Comparison of ENCODE assay signal across 8 mouse cellular contexts in the genomic region with DNA sequence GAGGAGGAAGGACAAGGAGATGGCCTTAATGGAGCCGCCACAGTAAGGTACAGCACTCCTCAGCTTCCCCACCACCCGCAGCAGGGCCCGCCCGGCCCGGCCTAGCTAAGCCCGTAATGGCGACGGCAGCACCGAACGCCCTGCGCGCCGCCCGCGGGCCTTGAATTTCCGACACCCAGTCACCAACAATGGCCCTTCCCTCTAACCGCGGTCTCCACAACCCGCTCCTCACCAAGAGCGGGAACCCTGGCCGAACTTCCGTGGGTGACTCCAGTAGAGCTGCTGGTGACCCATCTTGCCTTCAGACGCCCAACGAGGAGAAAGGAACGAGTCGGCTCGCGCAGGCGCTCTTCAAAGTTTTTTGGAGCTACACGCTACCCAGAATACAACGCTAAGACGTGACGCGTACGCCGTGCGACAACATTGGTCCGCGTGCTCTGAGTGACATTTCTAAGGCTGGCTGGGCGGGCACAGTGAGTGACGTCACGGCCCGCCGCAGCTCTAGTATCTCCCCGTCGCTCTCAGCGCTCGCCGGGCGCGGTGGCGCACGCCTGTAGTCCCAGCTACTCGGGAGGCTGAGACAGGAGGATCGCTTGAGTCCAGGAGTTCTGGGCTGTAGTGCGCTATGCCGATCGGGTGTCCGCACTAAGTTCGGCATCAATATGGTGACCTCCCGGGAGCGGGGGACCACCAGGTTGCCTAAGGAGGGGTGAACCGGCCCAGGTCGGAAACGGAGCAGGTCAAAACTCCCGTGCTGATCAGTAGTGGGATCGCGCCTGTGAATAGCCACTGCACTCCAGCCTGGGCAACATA. TPM values are rescaled to one million over a fixed set of nuclear protein-coding genes. Genes with fewer than 3 reads are reported as not detected.
DNase-seq lines count a peak whose midpoint lies in the region; ATAC-seq and TF ChIP-seq lines count a peak whose summit lies in the region.
"Not testable (repeated sequence)": the region's sequence is repeated elsewhere in the genome, so short reads cannot be mapped to it uniquely, and the experiment has no call there.

A gene (minus strand): TSS at position 422 of the 813 bp plus-strand sequence.

- H3K4me1 ChIP-seq in ES-Bruce4 (ENCODE audit: control insufficient read depth, insufficient read depth, low read length); forebrain, embryonic 13.5 days; neural tube, embryonic 14.5 days (ENCODE audit: control insufficient read depth, insufficient read depth, low read length): not testable (repeated sequence)
- H3K4me1 ChIP-seq in liver, postnatal 0 days (ENCODE audit: insufficient read depth) = peaks cover 15% of the 10 kb centered on the region

- H3K4me3 ChIP-seq in ES-Bruce4 (ENCODE audit: low read depth, low read length) = peak within 1 kb of the TSS; percentile 99
- H3K4me3 ChIP-seq in forebrain, embryonic 13.5 days = peak within 1 kb of the TSS; percentile 73
- peak within 1 kb of the TSS; percentile 83 for H3K4me3 ChIP-seq in liver, postnatal 0 days (ENCODE audit: low read depth, low read length)
- H3K4me3 ChIP-seq in neural tube, embryonic 14.5 days (ENCODE audit: low read depth, low read length) = peak within 1 kb of the TSS; percentile 65

- peak within 1 kb of the TSS; percentile 97 for H3K9ac ChIP-seq in ES-Bruce4 (ENCODE audit: low read depth, poor library complexity, severe bottlenecking)
- H3K9ac ChIP-seq in forebrain, embryonic 13.5 days = peak within 1 kb of the TSS; percentile 93
- H3K9ac ChIP-seq in liver, postnatal 0 days (replicated peaks) = peak within 1 kb of the TSS; percentile 93
- H3K9ac ChIP-seq in neural tube, embryonic 14.5 days (replicated peaks; ENCODE audit: low read depth, low read length) = peak within 1 kb of the TSS; percentile 83

- ATAC-seq in cerebellum, adult (ENCODE audit: insufficient number of reproducible peaks, low FRiP score, low TSS enrichment) = peak; percentile 98
- peak; percentile 99 for ATAC-seq in forebrain, embryonic 13.5 days
- peak; percentile 97 for ATAC-seq in liver, postnatal 0 days
- ATAC-seq in neural tube, embryonic 14.5 days (ENCODE audit: low read depth) = peak; percentile 99

- WGBS in forebrain, embryonic 13.5 days = under 1% methylated on average over 61 of the region's 68 CpGs
- WGBS in large intestine, adult 2 months = under 1% methylated on average over 59 of the region's 68 CpGs
- under 1% methylated on average over 57 of the region's 68 CpGs for WGBS in liver, postnatal 0 days (ENCODE audit: insufficient replicate concordance)
- WGBS in neural tube, embryonic 14.5 days = under 1% methylated on average over 57 of the region's 68 CpGs

- not testable (repeated sequence) for TF ChIP-seq POLR2A in ES-Bruce4 (IDR thresholded peaks at IDR 0.05; ENCODE audit: insufficient read depth, low read length)

- not testable (repeated sequence) for H3K27me3 ChIP-seq in ES-Bruce4 (ENCODE audit: control insufficient read depth, insufficient read depth, low read length, poor library complexity, severe bottlenecking); forebrain, embryonic 13.5 days; liver, postnatal 0 days (ENCODE audit: insufficient read depth, low read length); neural tube, embryonic 14.5 days (ENCODE audit: control insufficient read depth, insufficient read depth, low read length)

- TF ChIP-seq CTCF in ES-Bruce4 (IDR thresholded peaks at IDR 0.05; ENCODE audit: low read depth, low read length); liver, postnatal 0 days (IDR thresholded peaks at IDR 0.05; ENCODE audit: low read depth): not testable (repeated sequence)

- intact Hi-C loops in heart, postnatal 10 days (cut with DNase I) = not testable (repeated sequence)

- TF ChIP-seq EP300 in ES-Bruce4 (IDR thresholded peaks at IDR 0.05; ENCODE audit: insufficient read depth, low read depth, low read length); liver, postnatal 0 days (IDR thresholded peaks at IDR 0.05; ENCODE audit: low read depth): not testable (repeated sequence)

- H3K36me3 ChIP-seq in ES-Bruce4 (ENCODE audit: control insufficient read depth, insufficient read depth, low read length, poor library complexity, severe bottlenecking) = peaks cover 26% of the 10 kb centered on the region
- H3K36me3 ChIP-seq in forebrain, embryonic 13.5 days (ENCODE audit: poor library complexity, severe bottlenecking) = peaks cover 23% of the 10 kb centered on the region
- peaks cover 12% of the 10 kb centered on the region for H3K36me3 ChIP-seq in liver, postnatal 0 days (replicated peaks; ENCODE audit: insufficient read depth, low read length)
- not testable (repeated sequence) for H3K36me3 ChIP-seq in neural tube, embryonic 14.5 days (ENCODE audit: control insufficient read depth, insufficient read depth, low read length)

- peak within 1 kb of the TSS; percentile 62 for H3K27ac ChIP-seq in ES-Bruce4 (ENCODE audit: insufficient read depth, low read length)
- peak within 1 kb of the TSS; percentile 92 for H3K27ac ChIP-seq in forebrain, embryonic 13.5 days
- H3K27ac ChIP-seq in liver, postnatal 0 days (ENCODE audit: low read depth) = peak within 1 kb of the TSS; percentile 97
- peak within 1 kb of the TSS; percentile 91 for H3K27ac ChIP-seq in neural tube, embryonic 14.5 days (ENCODE audit: low read depth, low read length)

- H3K4me2 ChIP-seq in forebrain, embryonic 13.5 days = peak within 1 kb of the TSS; percentile 70
- peak within 1 kb of the TSS; percentile 77 for H3K4me2 ChIP-seq in liver, postnatal 0 days (ENCODE audit: low read depth, low read length)
- H3K4me2 ChIP-seq in neural tube, embryonic 14.5 days (ENCODE audit: low read depth, low read length) = peak within 1 kb of the TSS; percentile 73

- DNase-seq in heart, postnatal 10 days = peak; percentile 98
- DNase-seq in large intestine, adult 2 months (ENCODE audit: low read depth, low spot score) = peak; percentile 94
- DNase-seq in liver, postnatal 0 days = peak; percentile 98
- DNase-seq in testis, postnatal 10 days (ENCODE audit: low spot score) = peak; percentile 96

- H3K9me3 ChIP-seq in ES-Bruce4 (replicated peaks; ENCODE audit: control insufficient read depth, insufficient read depth, low read length, poor library complexity, severe bottlenecking); forebrain, embryonic 13.5 days (replicated peaks); liver, postnatal 0 days (ENCODE audit: low read length); neural tube, embryonic 14.5 days (ENCODE audit: control insufficient read depth, low read length): not testable (repeated sequence)

RNA-seq across cellular contexts. Expression of the gene that starts here (rescaled TPM):
- polyA plus RNA-seq in ES-Bruce4 (2011; ENCODE audit: insufficient read depth, insufficient read length, low read depth, missing spikeins) = 1,335 and 1,350 TPM in 2 replicates
- 1,496 and 1,783 TPM in 2 replicates for polyA plus RNA-seq in forebrain, embryonic 13.5 days (2015; fragmentation: Nextera tagmentation; extraction: Ambion mirVana)
- 1,000 to 10,000 TPM; 1,683 to 1,690 TPM for total RNA-seq in heart, postnatal 10 days (2021)
- polyA plus RNA-seq in large intestine, adult 2 months (2012; rRNA removed) = 1,845 and 1,948 TPM in 2 replicates
- 1,274 and 1,279 TPM in 2 replicates for polyA plus RNA-seq in liver, postnatal 0 days (2015; fragmentation: Nextera tagmentation; extraction: Ambion mirVana)
- polyA plus RNA-seq in neural tube, embryonic 14.5 days (2014; fragmentation: Nextera tagmentation; extraction: Ambion mirVana) = 997 and 1,030 TPM in 2 replicates

Comparison
In these comparisons a context has a peak if more than half of its experiments do, and no peak if none do; other contexts are left out.
1. Peak in every context shown above with its lines: DNase-seq, ATAC-seq, H3K4me3 ChIP-seq and H3K27ac ChIP-seq.